Mouse (Mus musculus): ENCODE results near the gene Apbb1. TPM values are rescaled to one million over a fixed set of nuclear protein-coding genes. Genes with fewer than 3 reads are reported as not detected.

Apbb1 gene
- polyA plus RNA-seq, 1 experiment from 2014 or later: 48.3 TPM

- H3K4me3 ChIP-seq: no peak overlapping the region
- H3K36me3 ChIP-seq: peaks cover 49% of the 10 kb centered on the region
- H3K27ac ChIP-seq (replicated peaks): no peak overlapping the region
- WGBS: 34% methylated on average over 12 of the region's 12 CpGs
- H3K4me1 ChIP-seq: peaks cover 40% of the 10 kb centered on the region
- H3K27me3 ChIP-seq (replicated peaks): no peaks in the 10 kb centered on the region
- no peak overlapping the region; the same call in 1 of the 2 replicates for H3K4me2 ChIP-seq
- no peak for ATAC-seq (ENCODE audit: extremely low read depth, insufficient number of reproducible peaks, low FRiP score, low TSS enrichment)
- peak overlapping the region; percentile 40; the same call in 1 of the 2 replicates for H3K9ac ChIP-seq
- no peaks in the 10 kb centered on the region for H3K9me3 ChIP-seq
Observed at GRCm38 (mm10) chr7:105569512-105570496, 11.6 kb downstream of the Apbb1 start.

DNA sequence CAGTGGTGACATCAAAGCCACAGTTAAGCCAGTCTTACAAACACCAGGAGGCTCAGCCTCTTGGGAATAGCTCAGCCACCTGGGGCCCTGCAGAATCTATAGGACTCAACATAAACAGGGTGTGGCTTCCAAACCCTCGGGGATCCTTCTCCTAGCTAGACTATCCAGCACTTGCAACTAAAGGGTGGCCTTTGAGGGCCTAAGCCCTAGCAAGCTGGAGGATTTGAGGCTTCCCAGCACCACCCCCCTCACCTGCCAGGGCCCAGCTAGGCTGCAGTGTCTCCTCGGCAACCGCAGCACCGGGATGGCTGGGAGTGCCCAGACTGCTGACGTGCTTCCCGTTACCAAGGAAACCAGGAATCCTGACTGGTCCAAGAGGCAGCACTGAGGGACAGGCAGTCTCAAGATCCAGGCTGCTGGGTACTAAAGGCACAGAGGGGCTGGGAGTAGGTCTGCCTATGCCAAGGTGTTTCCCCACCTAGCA, 12.4 kb downstream of the Apbb1 start:
- 20% methylated on average over 6 of the region's 6 CpGs for WGBS
- H3K36me3 ChIP-seq: peaks cover 55% of the 10 kb centered on the region

GRCm38 (mm10) chr7:105568583-105568982, 12.9 kb downstream of the Apbb1 start:
- no peak overlapping the region for H3K4me2 ChIP-seq
- peaks cover 40% of the 10 kb centered on the region for H3K4me1 ChIP-seq
- ATAC-seq (ENCODE audit: extremely low read depth, insufficient number of reproducible peaks, low FRiP score, low TSS enrichment): no peak
- peaks cover 55% of the 10 kb centered on the region for H3K36me3 ChIP-seq
- H3K27me3 ChIP-seq (replicated peaks): no peaks in the 10 kb centered on the region
- H3K27ac ChIP-seq (replicated peaks): no peak overlapping the region
- no peak overlapping the region for H3K9ac ChIP-seq
- H3K9me3 ChIP-seq: no peaks in the 10 kb centered on the region
- WGBS: 25% methylated on average over 7 of the region's 7 CpGs
- H3K4me3 ChIP-seq: no peak overlapping the region

More for the DNA sequence above, 12.4 kb downstream of the Apbb1 start:
- H3K27me3 ChIP-seq (replicated peaks): no peaks in the 10 kb centered on the region
- no peak for ATAC-seq (ENCODE audit: extremely low read depth, insufficient number of reproducible peaks, low FRiP score, low TSS enrichment)
- no peak overlapping the region for H3K4me3 ChIP-seq
- no peak overlapping the region for H3K4me2 ChIP-seq
- H3K4me1 ChIP-seq: peaks cover 40% of the 10 kb centered on the region
- no peak overlapping the region for H3K27ac ChIP-seq (replicated peaks)
- H3K9ac ChIP-seq: no peak overlapping the region
- H3K9me3 ChIP-seq: no peaks in the 10 kb centered on the region

GRCm38 (mm10) chr7:105565071-105565836, 16.2 kb downstream of the Apbb1 start:
- no peak for ATAC-seq (ENCODE audit: extremely low read depth, insufficient number of reproducible peaks, low FRiP score, low TSS enrichment)
- H3K4me3 ChIP-seq: no peak overlapping the region
- H3K9ac ChIP-seq: no peak overlapping the region
- 67% methylated on average over 17 of the region's 17 CpGs for WGBS
- no peaks in the 10 kb centered on the region for H3K9me3 ChIP-seq
- H3K36me3 ChIP-seq: peaks cover 60% of the 10 kb centered on the region
- no peak overlapping the region for H3K4me2 ChIP-seq
- no peak overlapping the region for H3K27ac ChIP-seq (replicated peaks)
- H3K4me1 ChIP-seq: peaks cover 31% of the 10 kb centered on the region
- no peaks in the 10 kb centered on the region for H3K27me3 ChIP-seq (replicated peaks)

DNA sequence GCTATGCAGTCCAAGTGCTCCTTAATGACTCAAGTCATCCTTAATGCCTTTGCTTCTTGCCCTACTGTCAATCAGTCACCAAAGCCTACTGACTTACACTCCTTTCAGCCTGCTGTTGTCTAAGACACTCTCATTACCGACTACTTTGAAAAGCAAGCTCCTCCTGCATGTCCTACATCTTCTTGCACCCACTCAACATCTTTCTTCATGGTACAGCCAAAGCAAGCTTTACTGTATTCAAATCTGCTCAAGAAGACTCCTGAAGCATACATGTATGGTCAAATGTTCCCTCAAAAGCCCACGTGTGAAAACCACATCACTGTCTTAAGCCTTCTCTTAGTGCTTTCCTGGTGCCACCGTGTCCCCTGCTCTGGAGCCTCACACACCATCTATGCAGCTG, 18.1 kb downstream of the Apbb1 start:
- no peak for ATAC-seq (ENCODE audit: extremely low read depth, insufficient number of reproducible peaks, low FRiP score, low TSS enrichment)
- Histone ChIP-seq H3K4me2 (no peak overlapping the region), H3K9ac (no peak overlapping the region), H3K4me3 (no peak overlapping the region), H3K27ac (replicated peaks) (no peak overlapping the region), H3K9me3 (no peaks in the 10 kb centered on the region), H3K4me1 (peaks cover 12% of the 10 kb centered on the region), H3K36me3 (peaks cover 78% of the 10 kb centered on the region), H3K27me3 (replicated peaks) (no peaks in the 10 kb centered on the region)
- WGBS: 80% methylated on average over 3 of the region's 3 CpGs

DNA sequence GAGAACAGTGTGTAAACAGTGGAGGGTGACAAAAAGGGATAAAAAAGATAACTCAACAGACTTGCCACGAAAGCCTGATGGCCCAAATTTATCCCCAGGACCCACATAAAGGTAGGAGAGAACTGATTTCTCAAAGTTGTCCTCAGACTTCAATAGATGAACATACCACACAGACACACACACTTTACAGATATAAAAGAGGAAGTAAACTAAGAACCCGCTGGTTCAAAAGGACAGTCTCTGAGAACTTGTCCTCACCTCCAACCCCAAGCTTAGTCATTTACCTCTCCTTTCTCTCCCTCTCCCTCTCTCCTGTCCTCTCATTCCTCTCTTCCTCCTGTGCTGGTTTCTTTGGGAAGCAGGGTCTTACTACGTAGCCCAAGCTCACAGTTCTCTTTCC, 19.1 kb downstream of the Apbb1 start:
- 83% methylated on average over 3 of the region's 3 CpGs for WGBS
- Histone ChIP-seq H3K4me3 (no peak overlapping the region), H3K4me1 (peaks cover 11% of the 10 kb centered on the region), H3K9me3 (no peaks in the 10 kb centered on the region), H3K36me3 (peaks cover 84% of the 10 kb centered on the region), H3K27me3 (replicated peaks) (no peaks in the 10 kb centered on the region), H3K27ac (replicated peaks) (no peak overlapping the region), H3K4me2 (no peak overlapping the region), H3K9ac (no peak overlapping the region)
- no peak for ATAC-seq (ENCODE audit: extremely low read depth, insufficient number of reproducible peaks, low FRiP score, low TSS enrichment)

- Histone ChIP-seq H3K36me3 (peaks cover 64% of the 10 kb centered on the region), H3K4me1 (peaks cover 16% of the 10 kb centered on the region), H3K4me3 (no peak overlapping the region), H3K27ac (replicated peaks) (no peak overlapping the region), H3K27me3 (replicated peaks) (no peaks in the 10 kb centered on the region), H3K9ac (no peak overlapping the region), H3K9me3 (no peaks in the 10 kb centered on the region), H3K4me2 (no peak overlapping the region)
- no peak for ATAC-seq (ENCODE audit: extremely low read depth, insufficient number of reproducible peaks, low FRiP score, low TSS enrichment)
- WGBS: 89% methylated on average over 9 of the region's 9 CpGs
Observed at GRCm38 (mm10) chr7:105559016-105559415, 22.4 kb downstream of the Apbb1 start.

- no peak overlapping the region for H3K9ac ChIP-seq
- H3K4me2 ChIP-seq: no peak overlapping the region
- H3K27ac ChIP-seq (replicated peaks): no peak overlapping the region
- peaks cover 22% of the 10 kb centered on the region for H3K4me1 ChIP-seq
- no peak for ATAC-seq (ENCODE audit: extremely low read depth, insufficient number of reproducible peaks, low FRiP score, low TSS enrichment)
- H3K36me3 ChIP-seq: peaks cover 55% of the 10 kb centered on the region
- H3K4me3 ChIP-seq: no peak overlapping the region
- H3K9me3 ChIP-seq: no peaks in the 10 kb centered on the region
- no peaks in the 10 kb centered on the region for H3K27me3 ChIP-seq (replicated peaks)
- WGBS: 83% methylated on average over 11 of the region's 11 CpGs
Observed at GRCm38 (mm10) chr7:105557671-105558070, 23.8 kb downstream of the Apbb1 start.

- Histone ChIP-seq H3K9me3 (no peaks in the 10 kb centered on the region), H3K4me1 (peaks cover 22% of the 10 kb centered on the region), H3K4me2 (no peak overlapping the region), H3K4me3 (no peak overlapping the region), H3K27ac (replicated peaks) (no peak overlapping the region), H3K36me3 (peaks cover 47% of the 10 kb centered on the region), H3K9ac (0 out of 2 replicates have a peak overlapping the region, but pooled peaks have one; percentile 34), H3K27me3 (replicated peaks) (no peaks in the 10 kb centered on the region)
- ATAC-seq (ENCODE audit: extremely low read depth, insufficient number of reproducible peaks, low FRiP score, low TSS enrichment): no peak
- 88% methylated on average over 8 of the region's 8 CpGs for WGBS
Observed at GRCm38 (mm10) chr7:105556406-105556805, 25.0 kb downstream of the Apbb1 start.

- WGBS: 85% methylated on average over 10 of the region's 10 CpGs
- no peaks in the 10 kb centered on the region for H3K9me3 ChIP-seq
- no peak overlapping the region for H3K27ac ChIP-seq (replicated peaks)
- peaks cover 40% of the 10 kb centered on the region for H3K36me3 ChIP-seq
- peak overlapping the region; percentile 84 for H3K4me3 ChIP-seq
- peak overlapping the region; percentile 91; the same call in 1 of the 2 replicates for H3K9ac ChIP-seq
- peaks cover 22% of the 10 kb centered on the region for H3K4me1 ChIP-seq
- H3K4me2 ChIP-seq: peak overlapping the region; percentile 87
- no peaks in the 10 kb centered on the region for H3K27me3 ChIP-seq (replicated peaks)
- ATAC-seq (ENCODE audit: extremely low read depth, insufficient number of reproducible peaks, low FRiP score, low TSS enrichment): no peak
Observed at GRCm38 (mm10) chr7:105555571-105555970, 25.9 kb downstream of the Apbb1 start.
